Mouse (Mus musculus): Measurements from ENCODE around the gene Ddc.

DNA sequence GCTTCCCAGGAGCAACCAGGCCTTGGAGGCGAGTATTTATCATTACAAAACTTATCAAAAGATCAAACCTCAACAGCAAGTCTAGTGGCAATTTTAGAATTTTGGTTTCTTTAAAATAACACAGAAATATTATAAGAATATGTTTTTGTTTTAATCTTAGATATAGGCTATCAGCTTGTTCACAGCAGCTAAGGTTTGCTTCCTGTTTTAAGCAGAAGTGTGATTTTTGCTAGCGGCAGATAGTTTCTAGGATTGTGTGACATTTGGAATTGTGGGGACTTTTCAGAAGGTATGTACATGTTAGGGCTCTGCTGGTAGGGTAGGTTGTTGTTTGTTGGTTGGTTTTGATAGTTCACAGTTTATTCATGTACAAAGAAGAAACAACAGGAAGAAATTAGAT lies 2.5 kb downstream of the Ddc start:
- TF ChIP-seq CTCF (IDR thresholded peaks at IDR 0.05; ENCODE audit: low read depth, low read length) (no peak), GATA1 (IDR thresholded peaks at IDR 0.05; ENCODE audit: borderline replicate concordance, low read length) (no peak)
